Comparison of ENCODE assay signal across 9 mouse cellular contexts in the genomic region with DNA sequence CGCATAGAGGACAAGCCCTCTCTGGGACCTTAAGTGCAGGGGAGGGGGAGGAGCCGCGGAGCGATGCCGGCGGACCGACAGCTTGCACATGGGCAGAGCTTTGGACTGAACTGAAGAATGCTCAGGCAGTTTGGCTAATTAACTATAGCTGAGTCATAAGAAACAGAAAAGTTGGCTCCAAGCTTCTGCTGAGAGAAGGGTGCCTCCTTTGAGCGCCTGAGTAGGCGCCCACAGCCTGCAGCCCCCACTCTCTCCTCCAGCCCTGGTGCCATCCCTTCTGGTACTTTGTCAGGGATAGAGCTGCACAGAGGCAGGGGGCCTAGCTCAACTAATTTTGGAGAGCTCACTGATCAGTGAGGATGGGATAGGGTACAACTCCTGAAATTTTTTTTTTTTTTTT. TPM values are rescaled to one million over a fixed set of nuclear protein-coding genes. Genes with fewer than 3 reads are reported as not detected.
A peak's percentile ranks its signal among the peaks of the same experiment; 100 is the strongest.
DNase-seq lines count a peak whose midpoint lies in the region; ATAC-seq and TF ChIP-seq lines count a peak whose summit lies in the region.
"Had no signal": no experiment of that assay in that cellular context is flagged by ENCODE, and none has a peak within 500 bp of the region (broad histone marks: within the 10 kb centered on the region; RNA-seq: fewer than 3 reads in every experiment).

No protein-coding gene starts in this region.

- H3ac ChIP-seq in myocyte (ENCODE audit: control insufficient read depth, insufficient read length), result no peak overlapping the region

- no peak overlapping the region for H3K9ac ChIP-seq in heart, embryonic 11.5 days (ENCODE audit: low read depth, low read length)
- no peak overlapping the region for H3K9ac ChIP-seq in kidney, embryonic 15.5 days
- H3K9ac ChIP-seq in hindbrain, embryonic 12.5 days, result no peak overlapping the region
- H3K9ac ChIP-seq: liver, embryonic 14.5 days had no signal

- no peak overlapping the region for H3K4me2 ChIP-seq in heart, embryonic 11.5 days
- no peak overlapping the region for H3K4me2 ChIP-seq in kidney, embryonic 15.5 days
- H3K4me2 ChIP-seq in myocyte (ENCODE audit: low read depth), result peak overlapping the region; percentile 68
- no peak overlapping the region for H3K4me2 ChIP-seq in hindbrain, embryonic 12.5 days (replicated peaks)

- 45% methylated on average over 9 of the region's 9 CpGs for WGBS in heart, embryonic 11.5 days (ENCODE audit: insufficient replicate concordance)
- 40% methylated on average over 9 of the region's 9 CpGs for WGBS in kidney, embryonic 15.5 days
- 64% methylated on average over 9 of the region's 9 CpGs for WGBS in limb, embryonic 10.5 days
- 59% methylated on average over 9 of the region's 9 CpGs for WGBS in hindbrain, embryonic 12.5 days
- WGBS in cerebellum, adult 2 months, result 37% methylated on average over 9 of the region's 9 CpGs

- no peak for ATAC-seq in heart, embryonic 11.5 days (replicated peaks; ENCODE audit: insufficient number of reproducible peaks, low FRiP score, low TSS enrichment)
- peak; percentile 62 for ATAC-seq in kidney, embryonic 15.5 days (replicated peaks; ENCODE audit: low FRiP score)
- no peak for ATAC-seq in hindbrain, embryonic 12.5 days (ENCODE audit: low FRiP score)

- no peaks in the 10 kb centered on the region for H3K9me3 ChIP-seq in heart, embryonic 11.5 days (replicated peaks; ENCODE audit: control insufficient read depth, low read length)
- no peaks in the 10 kb centered on the region for H3K9me3 ChIP-seq in kidney, embryonic 15.5 days (replicated peaks)
- no peaks in the 10 kb centered on the region for H3K9me3 ChIP-seq in limb, embryonic 10.5 days (replicated peaks)
- H3K9me3 ChIP-seq in hindbrain, embryonic 12.5 days (replicated peaks), result no peaks in the 10 kb centered on the region

- TF ChIP-seq POLR2A in myocyte (IDR thresholded peaks at IDR 0.05; ENCODE audit: insufficient read length, low read depth), result no peak
- TF ChIP-seq POLR2A in cerebellum, adult 2 months (IDR thresholded peaks at IDR 0.05; ENCODE audit: borderline replicate concordance, insufficient read depth, low read length), result no peak

- no peaks in the 10 kb centered on the region for H3K79me2 ChIP-seq in myocyte (ENCODE audit: control insufficient read depth, insufficient read depth)

- no peaks in the 10 kb centered on the region for H3K4me1 ChIP-seq in heart, embryonic 11.5 days (ENCODE audit: control insufficient read depth, insufficient read depth, low read length)
- H3K4me1 ChIP-seq in kidney, embryonic 15.5 days, result peaks cover 8% of the 10 kb centered on the region
- H3K4me1 ChIP-seq in limb, embryonic 10.5 days, result 0 out of 2 replicates have a peak, but pooled peaks cover 2% of the 10 kb centered on the region
- no peaks in the 10 kb centered on the region for H3K4me1 ChIP-seq in hindbrain, embryonic 12.5 days
- no peaks in the 10 kb centered on the region for H3K4me1 ChIP-seq in cerebellum, adult 2 months (ENCODE audit: control insufficient read depth, insufficient read depth, low read length)

- TF ChIP-seq CTCF in cerebellum, adult 2 months (IDR thresholded peaks at IDR 0.05; ENCODE audit: borderline replicate concordance, insufficient read depth, low read depth, low read length), result no peak

- H3K4me3 ChIP-seq in heart, embryonic 11.5 days (ENCODE audit: low read depth, low read length), result no peak overlapping the region
- H3K4me3 ChIP-seq in kidney, embryonic 15.5 days (replicated peaks), result no peak overlapping the region
- H3K4me3 ChIP-seq in myocyte, result no peak overlapping the region
- no peak overlapping the region for H3K4me3 ChIP-seq in limb, embryonic 10.5 days
- no peak overlapping the region for H3K4me3 ChIP-seq in hindbrain, embryonic 12.5 days
- H3K4me3 ChIP-seq in cerebellum, adult 2 months (replicated peaks; ENCODE audit: insufficient read depth, low read depth, low read length), result no peak overlapping the region

- H3K27me3 ChIP-seq in heart, embryonic 11.5 days (ENCODE audit: control insufficient read depth, insufficient read depth, low read length), result no peaks in the 10 kb centered on the region
- no peaks in the 10 kb centered on the region for H3K27me3 ChIP-seq in kidney, embryonic 15.5 days
- H3K27me3 ChIP-seq in myocyte (ENCODE audit: control insufficient read depth, insufficient read depth, insufficient read length), result no peaks in the 10 kb centered on the region
- no peaks in the 10 kb centered on the region for H3K27me3 ChIP-seq in limb, embryonic 10.5 days (ENCODE audit: low read depth, poor library complexity, severe bottlenecking)
- no peaks in the 10 kb centered on the region for H3K27me3 ChIP-seq in hindbrain, embryonic 12.5 days
- no peaks in the 10 kb centered on the region for H3K27me3 ChIP-seq in cerebellum, adult 2 months (ENCODE audit: control insufficient read depth, insufficient read depth, low read length)

- H3K36me3 ChIP-seq in heart, embryonic 11.5 days (ENCODE audit: control insufficient read depth, insufficient read depth, low read length), result no peaks in the 10 kb centered on the region
- no peaks in the 10 kb centered on the region for H3K36me3 ChIP-seq in kidney, embryonic 15.5 days
- no peaks in the 10 kb centered on the region for H3K36me3 ChIP-seq in myocyte (ENCODE audit: control insufficient read depth, insufficient read depth)
- no peaks in the 10 kb centered on the region for H3K36me3 ChIP-seq in limb, embryonic 10.5 days
- no peaks in the 10 kb centered on the region for H3K36me3 ChIP-seq in hindbrain, embryonic 12.5 days

- DNase-seq in heart, adult 11 months, result peak; percentile 95
- DNase-seq in brain, adult 2 months (ENCODE audit: low read depth, low spot score), result peak; percentile 89
- DNase-seq in limb, embryonic 10.5 days (ENCODE audit: low spot score), result no peak
- DNase-seq in cerebellum, adult 2 months, result no peak

- no peak overlapping the region for H3K27ac ChIP-seq in heart, embryonic 11.5 days (ENCODE audit: low read depth, low read length)
- H3K27ac ChIP-seq in kidney, embryonic 15.5 days, result no peak overlapping the region
- H3K27ac ChIP-seq in limb, embryonic 10.5 days, result no peak overlapping the region
- no peak overlapping the region for H3K27ac ChIP-seq in hindbrain, embryonic 12.5 days
- H3K27ac ChIP-seq in cerebellum, adult 2 months (ENCODE audit: insufficient read depth, low read length), result no peak overlapping the region
- H3K27ac ChIP-seq: liver, embryonic 14.5 days had no signal

TF ChIP-seq in myocyte, 11 proteins besides CTCF, POLR2A, EP300 and RAD21:
- no peak for TF ChIP-seq E2F4 (IDR thresholded peaks at IDR 0.05; ENCODE audit: insufficient read depth)
- TF ChIP-seq SRF (IDR thresholded peaks at IDR 0.05; ENCODE audit: control insufficient read depth, insufficient read length, low read depth), result no peak
- TF ChIP-seq MYOD1 (IDR thresholded peaks at IDR 0.05; ENCODE audit: control insufficient read depth in 1 of 3, insufficient read length in 2 of 3, low read depth in 2 of 3), result no peak
- no peak for TF ChIP-seq REST (IDR thresholded peaks at IDR 0.05; ENCODE audit: insufficient read depth, insufficient read length)
- no peak for TF ChIP-seq CEBPB (IDR thresholded peaks at IDR 0.05; ENCODE audit: insufficient read depth, poor library complexity, severe bottlenecking)
- no peak for TF ChIP-seq TCF12 (IDR thresholded peaks at IDR 0.05; ENCODE audit: insufficient read depth, poor library complexity, severe bottlenecking)
- no peak for TF ChIP-seq TCF3 (IDR thresholded peaks at IDR 0.05; ENCODE audit: insufficient read length, low read depth)
- TF ChIP-seq POLR2AphosphoS2 (IDR thresholded peaks at IDR 0.05; ENCODE audit: insufficient read length, low read depth), result no peak
- TF ChIP-seq USF1 (IDR thresholded peaks at IDR 0.05; ENCODE audit: low read depth), result no peak
- no peak for TF ChIP-seq MYOG (IDR thresholded peaks at IDR 0.05; ENCODE audit: control insufficient read depth in 1 of 3, insufficient read depth in 1 of 3, insufficient read length in 2 of 3, low read depth in 2 of 3)
- TF ChIP-seq MAX (IDR thresholded peaks at IDR 0.05; ENCODE audit: low read depth), result no peak

RNA-seq across cellular contexts. Expression of gene Adcy9, which starts 27.9 kb away (rescaled TPM):
- 0.99 and 1.2 TPM in 2 replicates for polyA plus RNA-seq in heart, embryonic 11.5 days (2014; fragmentation: Nextera tagmentation; extraction: Ambion mirVana)
- 1.2 TPM in 2 replicates for polyA plus RNA-seq in kidney, embryonic 15.5 days (2015; fragmentation: Nextera tagmentation; extraction: Ambion mirVana)
- 4.6 TPM for polyA plus RNA-seq in myocyte (2012; fragmentation: generic; extraction: Trizol)
- 0.26 and 0.41 TPM in 2 replicates for polyA plus RNA-seq in limb, embryonic 10.5 days (2016; fragmentation: Nextera tagmentation; extraction: Ambion mirVana)
- 2.8 and 3.5 TPM in 2 replicates for polyA plus RNA-seq in hindbrain, embryonic 12.5 days (2016; fragmentation: Nextera tagmentation; extraction: Ambion mirVana)
- 23.7 and 25.1 TPM in 2 replicates for polyA plus RNA-seq in cerebellum, adult 2 months (2012; rRNA removed)

Comparison
In these comparisons a context has a peak if more than half of its experiments do, and no peak if none do; other contexts are left out.
1. DNase-seq: peak in heart, adult 11 months (single experiment) and brain, adult 2 months (single experiment); none in limb, embryonic 10.5 days (single experiment) and cerebellum, adult 2 months (0 of 2).